Mouse (Mus musculus): ENCODE data around the gene Hdac2. TPM values are rescaled to one million over a fixed set of nuclear protein-coding genes. Genes with fewer than 3 reads are reported as not detected.

Hdac2 gene
- polyA plus RNA-seq, 1 experiment from 2014 or later: 163 TPM

DNA sequence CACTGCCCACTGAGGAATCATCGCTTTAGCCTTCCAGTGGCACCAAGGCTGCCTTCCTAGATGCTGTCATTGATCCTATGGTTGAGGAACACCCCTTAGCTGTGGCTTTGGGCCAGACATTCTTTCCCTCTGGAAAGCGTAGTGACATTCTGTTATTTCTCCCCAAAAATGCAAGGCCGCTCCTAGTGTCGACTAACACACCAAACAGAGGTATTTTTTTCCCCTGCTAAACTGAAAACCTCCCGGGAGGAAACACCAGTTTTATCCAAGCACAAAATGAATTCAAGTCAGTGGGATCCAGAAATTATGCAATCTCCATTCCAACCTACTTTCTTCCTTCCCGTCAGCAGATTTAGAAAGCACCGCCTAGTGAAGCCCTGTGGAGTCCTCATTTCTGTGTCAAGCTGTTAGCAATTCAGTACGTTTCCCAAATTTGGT, 73.3 kb downstream of the Hdac2 start:
- Histone ChIP-seq H3K27ac (ENCODE audit: low read length) (peak overlapping the region; percentile 31), H3K4me1 (ENCODE audit: control insufficient read depth, insufficient read depth, low read length) (no peaks in the 10 kb centered on the region; the same call in 1 of the 2 replicates), H3K36me3 (ENCODE audit: control insufficient read depth, insufficient read depth) (no peaks in the 10 kb centered on the region), H3K4me3 (ENCODE audit: low read length) (no peak overlapping the region), H3K4me2 (ENCODE audit: low read depth, low read length) (no peak overlapping the region), H3K9me3 (replicated peaks; ENCODE audit: control insufficient read depth, low read length) (no peaks in the 10 kb centered on the region), H3K9ac (ENCODE audit: low read length) (no peak overlapping the region), H3K27me3 (ENCODE audit: control insufficient read depth, insufficient read depth, low read length) (no peaks in the 10 kb centered on the region)
- ATAC-seq (replicated peaks; ENCODE audit: extremely low read depth, insufficient read depth, low FRiP score): no peak
- 71% methylated on average over 8 of the region's 8 CpGs for WGBS

Other genes with a start within 250 kb of the Hdac2 start
- 37.6 and 42.2 TPM in 2 replicates for gene Marcks, start 164.4 kb downstream of the Hdac2 start, polyA plus RNA-seq (2015; fragmentation: Nextera tagmentation; extraction: Ambion mirVana)